In the genomic region with DNA sequence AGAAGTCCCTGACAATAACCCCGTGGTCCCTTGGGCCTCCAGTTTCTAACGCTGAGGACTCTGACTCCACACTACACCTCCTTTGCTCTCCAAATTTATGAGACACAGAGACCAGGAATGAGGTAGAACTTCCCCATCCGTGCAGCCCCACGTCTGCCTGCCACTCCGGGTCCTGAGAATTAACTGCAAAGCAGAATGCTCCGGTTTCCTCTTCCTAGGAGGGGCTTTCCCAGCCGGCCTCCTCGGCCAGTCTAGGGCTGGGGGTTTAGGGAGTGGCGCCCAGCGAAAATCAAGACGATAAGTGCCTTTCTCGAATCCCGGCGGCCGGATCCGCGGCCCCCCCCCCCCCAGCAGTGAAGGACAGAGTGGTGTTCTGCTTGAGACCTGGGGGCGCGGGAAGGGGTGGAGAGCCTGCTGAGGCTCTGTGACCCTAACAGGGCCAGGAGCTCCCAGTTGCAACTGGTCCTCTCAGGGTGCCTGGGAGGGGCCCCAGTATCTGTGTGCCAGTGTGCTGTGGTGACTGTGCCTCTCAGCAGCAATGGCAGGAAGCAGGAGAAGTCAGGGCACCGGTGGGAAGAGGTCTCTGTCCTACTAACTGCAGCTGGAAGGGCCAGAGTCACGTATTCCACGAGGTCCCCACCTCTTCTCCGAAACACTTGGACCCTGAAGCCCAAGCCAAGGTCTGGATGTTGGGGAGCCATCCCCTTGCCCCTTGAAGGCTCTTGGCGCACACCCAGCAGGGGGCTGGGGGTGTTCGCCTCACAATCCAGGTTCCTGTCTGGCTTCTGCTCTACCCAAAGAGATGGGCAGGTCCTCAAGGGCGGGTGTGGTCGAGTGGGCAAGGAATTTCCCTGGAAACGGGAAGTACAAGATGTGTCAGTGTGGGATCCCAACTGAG, we compare ENCODE assay signal across 8 mouse cellular contexts. TPM values are rescaled to one million over a fixed set of nuclear protein-coding genes. Genes with fewer than 3 reads are reported as not detected.
DNase-seq lines count a peak whose midpoint lies in the region; ATAC-seq lines count a peak whose summit lies in the region.

No protein-coding gene starts in this region.

- WGBS in forebrain, embryonic 12.5 days, result 6% methylated on average over 28 of the region's 28 CpGs
- WGBS in intestine, embryonic 14.5 days, result 6% methylated on average over 28 of the region's 28 CpGs

- intact Hi-C loops in gastrocnemius, postnatal 36 days (cut with DNase I), result no loop called here

- H3K27me3 ChIP-seq in forebrain, embryonic 12.5 days, result peaks cover 32% of the 10 kb centered on the region
- no peaks in the 10 kb centered on the region for H3K27me3 ChIP-seq in intestine, embryonic 14.5 days (replicated peaks; ENCODE audit: control insufficient read depth, insufficient read depth, low read length)

- H3K9me3 ChIP-seq in forebrain, embryonic 12.5 days, result no peaks in the 10 kb centered on the region
- no peaks in the 10 kb centered on the region for H3K9me3 ChIP-seq in intestine, embryonic 14.5 days (ENCODE audit: control insufficient read depth, low read length)

- H3K9ac ChIP-seq in forebrain, embryonic 12.5 days, result no peak overlapping the region
- H3K9ac ChIP-seq in intestine, embryonic 14.5 days (ENCODE audit: low read length), result peak overlapping the region; percentile 27

- peak overlapping the region; percentile 39 for H3K4me2 ChIP-seq in forebrain, embryonic 12.5 days
- peak overlapping the region; percentile 45 for H3K4me2 ChIP-seq in intestine, embryonic 14.5 days (ENCODE audit: low read length)

- DNase-seq in embryo, embryonic 11 days, result peak; percentile 48
- no peak for DNase-seq in embryo, embryonic 9.5 days (ENCODE audit: extremely low spot score)
- DNase-seq in intestine, embryonic 14.5 days (ENCODE audit: low spot score), result no peak
- peak; percentile 59 for DNase-seq in lung, postnatal 36 days
- no peak for DNase-seq in ovary, adult 18-20 months (ENCODE audit: low spot score)
- DNase-seq in right cerebral cortex, adult 18-20 months, result no peak
- no peak for DNase-seq in gastrocnemius, postnatal 36 days

- no peak overlapping the region for H3K27ac ChIP-seq in forebrain, embryonic 12.5 days
- H3K27ac ChIP-seq in intestine, embryonic 14.5 days (ENCODE audit: low read depth), result peak overlapping the region; percentile 33; the same call in 1 of the 2 replicates

- H3K4me3 ChIP-seq in forebrain, embryonic 12.5 days (replicated peaks), result no peak overlapping the region
- H3K4me3 ChIP-seq in intestine, embryonic 14.5 days (ENCODE audit: low read depth, low read length), result peak overlapping the region; percentile 15

- no peak for ATAC-seq in forebrain, embryonic 12.5 days (ENCODE audit: low FRiP score)
- ATAC-seq in intestine, embryonic 14.5 days (replicated peaks; ENCODE audit: low FRiP score, low TSS enrichment, low read depth), result no peak

- H3K4me1 ChIP-seq in forebrain, embryonic 12.5 days, result peaks cover 21% of the 10 kb centered on the region
- peaks cover 34% of the 10 kb centered on the region for H3K4me1 ChIP-seq in intestine, embryonic 14.5 days (replicated peaks; ENCODE audit: control insufficient read depth, insufficient read depth, low read length)

- H3K36me3 ChIP-seq in forebrain, embryonic 12.5 days (replicated peaks), result no peaks in the 10 kb centered on the region
- no peaks in the 10 kb centered on the region for H3K36me3 ChIP-seq in intestine, embryonic 14.5 days (ENCODE audit: control insufficient read depth, insufficient read depth, low read length)

RNA-seq across cellular contexts. Expression of a gene that starts 6.6 kb away (rescaled TPM):
- 34.9 and 37.4 TPM in 2 replicates for polyA plus RNA-seq in forebrain, embryonic 12.5 days (2016; fragmentation: Nextera tagmentation; extraction: Ambion mirVana)
- polyA plus RNA-seq in intestine, embryonic 14.5 days (2014; fragmentation: Nextera tagmentation; extraction: Ambion mirVana), result 8.1 and 8.7 TPM in 2 replicates
- total RNA-seq in gastrocnemius, postnatal 36 days (2021), result 100 to 1,000 TPM; 107 to 115 TPM

RNA-seq across cellular contexts. Expression of a gene that starts 19.9 kb away (rescaled TPM):
- polyA plus RNA-seq in forebrain, embryonic 12.5 days (2016; fragmentation: Nextera tagmentation; extraction: Ambion mirVana), result not detected in 2 replicates
- polyA plus RNA-seq in intestine, embryonic 14.5 days (2014; fragmentation: Nextera tagmentation; extraction: Ambion mirVana), result not detected in 2 replicates
- not detected for total RNA-seq in gastrocnemius, postnatal 36 days (2021)

RNA-seq across cellular contexts. Expression of a gene that starts 38.5 kb away (rescaled TPM):
- not detected in 2 replicates for polyA plus RNA-seq in forebrain, embryonic 12.5 days (2016; fragmentation: Nextera tagmentation; extraction: Ambion mirVana)
- not detected in 2 replicates for polyA plus RNA-seq in intestine, embryonic 14.5 days (2014; fragmentation: Nextera tagmentation; extraction: Ambion mirVana)
- total RNA-seq in gastrocnemius, postnatal 36 days (2021), result not detected

RNA-seq across cellular contexts. Expression of a gene that starts 49.9 kb away (rescaled TPM):
- not detected in 2 replicates for polyA plus RNA-seq in forebrain, embryonic 12.5 days (2016; fragmentation: Nextera tagmentation; extraction: Ambion mirVana)
- polyA plus RNA-seq in intestine, embryonic 14.5 days (2014; fragmentation: Nextera tagmentation; extraction: Ambion mirVana), result 18.6 and 323 TPM in 2 replicates
- total RNA-seq in gastrocnemius, postnatal 36 days (2021), result not detected

Comparison
In these comparisons a context has a peak if more than half of its experiments do, and no peak if none do; other contexts are left out.
1. DNase-seq: peak in embryo, embryonic 11 days (single experiment) and lung, postnatal 36 days (single experiment); none in embryo, embryonic 9.5 days (single experiment), intestine, embryonic 14.5 days (single experiment), ovary, adult 18-20 months (single experiment), right cerebral cortex, adult 18-20 months (single experiment) and gastrocnemius, postnatal 36 days (0 of 2).